Mouse (Mus musculus): ENCODE results near the gene Sf3a3. TPM values are rescaled to one million over a fixed set of nuclear protein-coding genes. Genes with fewer than 3 reads are reported as not detected.
"Not testable (repeated sequence)": the region's sequence is repeated elsewhere in the genome, so short reads cannot be mapped to it uniquely, and the experiment has no call there.

Sf3a3 gene
- polyA plus RNA-seq, 1 experiment = 14.5 TPM

DNA sequence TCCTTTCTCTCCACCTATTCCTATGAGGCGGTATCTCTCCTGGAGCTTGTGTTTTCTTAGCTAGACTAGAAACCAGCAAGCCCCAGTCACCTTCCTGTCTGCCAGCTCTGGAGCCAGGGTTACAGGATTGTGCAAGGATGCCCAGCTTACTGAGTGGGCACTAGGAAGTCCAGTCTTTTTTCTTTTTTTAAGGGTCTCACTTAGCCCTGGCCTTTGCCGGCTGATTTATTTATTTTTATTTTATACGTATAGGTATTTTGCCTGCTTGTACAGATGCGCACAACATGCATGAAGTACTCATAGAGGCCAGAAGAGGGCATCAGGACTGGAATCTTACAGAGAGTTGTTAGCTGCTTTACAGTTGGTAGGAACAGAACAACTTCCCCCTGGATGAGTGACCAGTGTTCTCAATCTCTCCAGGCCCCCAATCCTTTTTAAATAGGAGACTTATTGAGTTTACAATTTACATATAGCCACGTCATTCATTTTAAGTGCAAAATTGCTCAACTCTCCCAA lies 3.7 kb upstream of the Sf3a3 start:
- DNase-seq = peak; percentile 72
- 5% methylated on average over 5 of the region's 5 CpGs for WGBS
- Histone ChIP-seq H3K4me1 (ENCODE audit: control insufficient read depth, insufficient read depth, low read length) (peaks cover 15% of the 10 kb centered on the region; the same call in 1 of the 2 replicates), H3K27me3 (replicated peaks; ENCODE audit: control insufficient read depth, insufficient read depth, low read length) (no peaks in the 10 kb centered on the region), H3K36me3 (ENCODE audit: control insufficient read depth, insufficient read depth, low read length) (no peaks in the 10 kb centered on the region), H3K4me3 (ENCODE audit: insufficient read depth, low read depth, low read length) (no peak overlapping the region), H3K27ac (ENCODE audit: insufficient read depth, low read depth, low read length) (no peak overlapping the region)
- TF ChIP-seq CTCF (conservative IDR thresholded peaks at IDR 0.05; ENCODE audit: insufficient read depth, insufficient read length, low read depth, low read length) (peak; percentile 27; the same call in 1 of the 2 replicates), POLR2A (IDR thresholded peaks at IDR 0.05; ENCODE audit: low read depth, low read length) (no peak)

GRCm38 (mm10) chr4:124712618-124713017 lies 2.0 kb upstream of the Sf3a3 start:
- H3K27me3 ChIP-seq (replicated peaks; ENCODE audit: control insufficient read depth, insufficient read depth, low read length) = no peaks in the 10 kb centered on the region
- H3K36me3 ChIP-seq (ENCODE audit: control insufficient read depth, insufficient read depth, low read length) = peaks cover 2% of the 10 kb centered on the region; the same call in 1 of the 2 replicates
- 89% methylated on average over 6 of the region's 6 CpGs for WGBS

DNA sequence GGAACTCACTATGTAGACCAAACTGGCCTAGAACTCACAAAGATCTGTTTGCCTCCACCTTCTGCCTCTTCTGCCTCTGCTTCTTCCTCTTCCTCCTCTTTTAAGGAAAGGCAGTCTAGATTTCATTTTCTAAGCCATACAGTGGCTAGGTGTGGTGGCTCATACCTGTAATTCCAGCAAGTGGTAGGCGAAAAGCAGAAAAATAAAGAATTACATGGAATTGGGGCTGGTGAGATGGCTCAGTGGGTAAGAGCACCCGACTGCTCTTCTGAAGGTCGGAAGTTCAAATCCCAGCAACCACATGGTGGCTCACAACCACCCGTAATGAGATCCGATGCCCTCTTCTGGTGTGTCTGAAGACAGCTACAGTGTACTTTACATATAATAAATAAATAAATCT lies 726 bp upstream of the Sf3a3 start:
- H3K4me1 ChIP-seq (ENCODE audit: control insufficient read depth, insufficient read depth, low read length) = peaks cover 15% of the 10 kb centered on the region; the same call in 1 of the 2 replicates
- H3K4me3 ChIP-seq (ENCODE audit: insufficient read depth, low read depth, low read length); H3K27ac ChIP-seq (ENCODE audit: insufficient read depth, low read depth, low read length); H3K27me3 ChIP-seq (replicated peaks; ENCODE audit: control insufficient read depth, insufficient read depth, low read length); H3K36me3 ChIP-seq (ENCODE audit: control insufficient read depth, insufficient read depth, low read length); DNase-seq: not testable (repeated sequence)
- 77% methylated on average over 5 of the region's 5 CpGs for WGBS

More at GRCm38 (mm10) chr4:124712618-124713017, 2.0 kb upstream of the Sf3a3 start:
- Histone ChIP-seq H3K4me3 (ENCODE audit: insufficient read depth, low read depth, low read length) (no peak overlapping the region), H3K4me1 (ENCODE audit: control insufficient read depth, insufficient read depth, low read length) (peaks cover 15% of the 10 kb centered on the region; the same call in 1 of the 2 replicates), H3K27ac (ENCODE audit: insufficient read depth, low read depth, low read length) (no peak overlapping the region)
- TF ChIP-seq POLR2A (IDR thresholded peaks at IDR 0.05; ENCODE audit: low read depth, low read length) = no peak
- TF ChIP-seq CTCF (conservative IDR thresholded peaks at IDR 0.05; ENCODE audit: insufficient read depth, insufficient read length, low read depth, low read length) = no peak
- DNase-seq = no peak

DNA sequence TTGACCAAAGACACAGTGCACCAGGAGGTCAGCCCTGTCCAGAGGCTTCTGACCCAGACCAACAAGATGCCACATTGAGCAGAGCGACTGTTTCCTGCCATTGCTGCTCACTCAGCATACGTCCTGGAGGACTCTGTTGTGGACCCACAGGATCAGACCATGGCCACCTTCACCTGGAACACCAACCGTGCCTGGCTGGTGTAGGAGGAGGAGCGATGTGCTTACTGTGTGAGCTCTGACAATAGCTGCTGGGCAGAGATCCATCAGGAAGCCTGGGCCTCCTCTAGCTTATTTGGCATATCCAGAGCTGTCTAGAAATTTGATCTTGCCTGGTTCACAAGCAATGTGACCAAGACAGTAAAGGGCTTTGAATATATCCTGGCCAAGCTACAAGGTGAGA lies 4.5 kb downstream of the Sf3a3 start:
- H3K4me1 ChIP-seq (ENCODE audit: control insufficient read depth, insufficient read depth, low read length) = no peaks in the 10 kb centered on the region
- no peak overlapping the region for H3K4me3 ChIP-seq (ENCODE audit: insufficient read depth, low read depth, low read length)
- DNase-seq = no peak
- H3K27me3 ChIP-seq (replicated peaks; ENCODE audit: control insufficient read depth, insufficient read depth, low read length) = no peaks in the 10 kb centered on the region
- no peak for TF ChIP-seq CTCF (conservative IDR thresholded peaks at IDR 0.05; ENCODE audit: insufficient read depth, insufficient read length, low read depth, low read length)
- TF ChIP-seq POLR2A (IDR thresholded peaks at IDR 0.05; ENCODE audit: low read depth, low read length) = no peak
- H3K36me3 ChIP-seq (ENCODE audit: control insufficient read depth, insufficient read depth, low read length) = peaks cover 4% of the 10 kb centered on the region
- 95% methylated on average over 4 of the region's 4 CpGs for WGBS
- H3K27ac ChIP-seq (ENCODE audit: insufficient read depth, low read depth, low read length) = no peak overlapping the region

DNA sequence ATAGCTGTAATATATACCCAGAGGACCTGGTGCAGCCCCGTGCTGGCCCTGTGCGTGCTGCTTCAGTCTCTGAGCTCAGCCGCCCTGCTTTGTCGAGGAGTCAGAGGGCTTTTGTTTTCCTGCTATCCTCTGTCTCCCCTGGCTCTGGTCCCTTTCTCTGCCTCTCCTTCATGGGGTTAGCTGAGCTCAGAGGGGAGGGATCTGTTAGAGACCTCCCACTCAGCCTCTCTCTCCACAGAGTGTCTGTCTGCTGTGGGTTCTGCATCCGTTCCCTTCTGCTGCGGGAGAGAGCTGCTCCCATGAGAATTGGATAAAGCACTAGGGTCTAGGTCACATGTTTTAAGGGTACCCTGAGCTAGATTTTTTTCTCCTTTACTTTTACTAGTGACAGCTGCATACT lies 11.5 kb downstream of the Sf3a3 start:
- no peaks in the 10 kb centered on the region for H3K27me3 ChIP-seq (replicated peaks; ENCODE audit: control insufficient read depth, insufficient read depth, low read length)
- H3K27ac ChIP-seq (ENCODE audit: insufficient read depth, low read depth, low read length) = no peak overlapping the region
- no peaks in the 10 kb centered on the region for H3K4me1 ChIP-seq (ENCODE audit: control insufficient read depth, insufficient read depth, low read length)
- TF ChIP-seq CTCF (conservative IDR thresholded peaks at IDR 0.05; ENCODE audit: insufficient read depth, insufficient read length, low read depth, low read length) (no peak), POLR2A (IDR thresholded peaks at IDR 0.05; ENCODE audit: low read depth, low read length) (no peak)
- DNase-seq = no peak
- H3K36me3 ChIP-seq (ENCODE audit: control insufficient read depth, insufficient read depth, low read length) = peaks cover 9% of the 10 kb centered on the region
- H3K4me3 ChIP-seq (ENCODE audit: insufficient read depth, low read depth, low read length) = no peak overlapping the region
- 86% methylated on average over 6 of the region's 6 CpGs for WGBS

GRCm38 (mm10) chr4:124736952-124737351 lies 22.4 kb downstream of the Sf3a3 start:
- no peaks in the 10 kb centered on the region for H3K27me3 ChIP-seq (replicated peaks; ENCODE audit: control insufficient read depth, insufficient read depth, low read length)
- DNase-seq = no peak
- no peak overlapping the region for H3K4me3 ChIP-seq (ENCODE audit: insufficient read depth, low read depth, low read length)
- no peak overlapping the region for H3K27ac ChIP-seq (ENCODE audit: insufficient read depth, low read depth, low read length)
- TF ChIP-seq CTCF (conservative IDR thresholded peaks at IDR 0.05; ENCODE audit: insufficient read depth, insufficient read length, low read depth, low read length) = no peak
- TF ChIP-seq POLR2A (IDR thresholded peaks at IDR 0.05; ENCODE audit: low read depth, low read length) = no peak
- WGBS = 80% methylated on average over 2 of the region's 2 CpGs
- 0 out of 2 replicates have a peak, but pooled peaks cover 4% of the 10 kb centered on the region for H3K4me1 ChIP-seq (ENCODE audit: control insufficient read depth, insufficient read depth, low read length)
- H3K36me3 ChIP-seq (ENCODE audit: control insufficient read depth, insufficient read depth, low read length) = no peaks in the 10 kb centered on the region

DNA sequence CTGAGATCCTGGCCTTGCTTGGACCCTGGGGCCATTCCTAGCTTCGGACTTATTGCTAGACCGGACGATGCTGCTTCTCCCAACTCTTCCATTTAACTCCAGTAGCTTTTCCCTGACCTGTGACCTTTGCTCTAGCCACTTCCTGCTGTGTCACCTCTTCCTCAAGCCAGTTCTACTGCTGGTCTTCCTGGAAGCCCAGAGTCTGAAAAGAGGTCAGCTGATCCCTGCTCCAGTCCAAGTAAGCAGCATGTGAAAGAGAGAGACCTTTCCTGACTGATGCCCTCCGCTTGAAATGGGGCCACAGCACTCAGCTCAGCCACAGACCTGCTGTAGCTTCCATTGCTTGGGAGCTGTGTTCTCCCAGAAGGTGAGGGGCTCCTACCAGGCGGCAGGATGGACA lies 22.9 kb downstream of the Sf3a3 start:
- Histone ChIP-seq H3K4me3 (ENCODE audit: insufficient read depth, low read depth, low read length) (no peak overlapping the region), H3K4me1 (ENCODE audit: control insufficient read depth, insufficient read depth, low read length) (peaks cover 8% of the 10 kb centered on the region; the same call in 1 of the 2 replicates), H3K27me3 (replicated peaks; ENCODE audit: control insufficient read depth, insufficient read depth, low read length) (no peaks in the 10 kb centered on the region), H3K27ac (ENCODE audit: insufficient read depth, low read depth, low read length) (no peak overlapping the region), H3K36me3 (ENCODE audit: control insufficient read depth, insufficient read depth, low read length) (no peaks in the 10 kb centered on the region)
- WGBS = 53% methylated on average over 5 of the region's 5 CpGs
- TF ChIP-seq POLR2A (IDR thresholded peaks at IDR 0.05; ENCODE audit: low read depth, low read length) (no peak), CTCF (conservative IDR thresholded peaks at IDR 0.05; ENCODE audit: insufficient read depth, insufficient read length, low read depth, low read length) (no peak)
- peak; percentile 67 for DNase-seq
